Mouse (Mus musculus) MEL (cell line): ENCODE measurements at regions not wholly inside any gene's neighbourhood (a gene's known extent, or its start where the extent isn't known, plus 50 kb on each side); places are given as distances from the start of the nearest gene placed in this dataset.

Source experiments
- ELF1 ChIP-seq: IDR thresholded peaks from 2 replicates; pipeline ENCODE4 v1.6.1; 2014; ENCODE audit warnings: low read depth, mild to moderate bottlenecking, inconsistent platforms, low read length, improper control_type of control experiment, moderate library complexity
- EP300 ChIP-seq, 2 experiments: IDR thresholded peaks; 2 replicates each; pipeline ENCODE4 v1.6.1; 2011; ENCODE audit warnings: improper control_type of control experiment in 2 of 2, low read length in 2 of 2, low read depth in 1 of 2, mild to moderate bottlenecking in 1 of 2
- NRF1 ChIP-seq: IDR thresholded peaks from 2 replicates; pipeline ENCODE4 v1.6.1; 2014; ENCODE audit warnings: low read depth, mild to moderate bottlenecking, inconsistent platforms, low read length, improper control_type of control experiment, moderate library complexity; ENCODE audit not compliant: poor library complexity, insufficient read depth, severe bottlenecking
- POLR2A ChIP-seq, 2 experiments: IDR thresholded peaks; 2 replicates each; pipeline ENCODE4 v1.6.1; 2011 to 2012; ENCODE audit warnings: low read length in 2 of 2, mild to moderate bottlenecking in 2 of 2, control low read depth in 1 of 2, improper control_type of control experiment in 1 of 2, low read depth in 1 of 2, moderate library complexity in 1 of 2; ENCODE audit not compliant: control insufficient read depth in 1 of 2, insufficient read depth in 1 of 2, poor library complexity in 1 of 2

- TF ChIP-seq ELF1 (no peak), NRF1 (no peak), EP300 (IDR thresholded peaks at IDR 0.05; ENCODE audit: low read depth in 1 of 2, low read length in 2 of 2) (no peak), POLR2A (IDR thresholded peaks at IDR 0.05; ENCODE audit: control insufficient read depth in 1 of 2, insufficient read depth in 1 of 2, low read depth in 1 of 2, low read length in 2 of 2, poor library complexity in 1 of 2) (no peak)
Measured at GRCm38 (mm10) chr9:84558346-84558745, 633.4 kb downstream of the Bckdhb start.
